Mouse (Mus musculus): ENCODE measurements around the gene Nf2.

GRCm38 (mm10) chr11:4721728-4722127 lies 127.6 kb downstream of the Nf2 start:
- TF ChIP-seq POLR2A (IDR thresholded peaks at IDR 0.05; ENCODE audit: low read depth, low read length) (no peak), CTCF (IDR thresholded peaks at IDR 0.05; ENCODE audit: borderline replicate concordance, insufficient read depth, low read length) (no peak)
